Mouse (Mus musculus): ENCODE data around the gene Gm21560.
"Not testable (repeated sequence)": the region's sequence is repeated elsewhere in the genome, so short reads cannot be mapped to it uniquely, and the experiment has no call there.

Gene Gm21560

GRCm38 (mm10) chr14:6219192-6219591, at the start of gene Gm21560:
Gm21560 (minus strand) TSS chr14:6219292.
- TF ChIP-seq GATA4 (IDR thresholded peaks at IDR 0.05; ENCODE audit: insufficient replicate concordance, low read length), result not testable (repeated sequence)

Data from liver, adult (tissue).